Mouse (Mus musculus) lung, embryonic 14.5 days (tissue): ENCODE measurements around the gene Papola. TPM values are rescaled to one million over a fixed set of nuclear protein-coding genes. Genes with fewer than 3 reads are reported as not detected.

Experiments
- ATAC-seq: fragments of 200-750 bp; cut with Nextera tagmentation; 2 replicates; pipeline ENCODE4 v1.8.0; 2017; ENCODE audit warnings: mild to moderate bottlenecking, moderate TSS enrichment, moderate library complexity; ENCODE audit not compliant: insufficient read depth
- DNase-seq: peaks from one replicate; pipeline ENCODE4 v3.0.0-alpha.2; 2015
- H3K27ac ChIP-seq: fragments of 300-500 bp; sonication (generic); 2 replicates; pipeline ENCODE4 v1.5.1; 2014; ENCODE audit warnings: low read depth, mild to moderate bottlenecking, moderate library complexity
- H3K27me3 ChIP-seq: fragments of 300-500 bp; sonication (generic); 2 replicates; pipeline ENCODE4 v1.6.1; 2014; ENCODE audit warnings: low read length, control low read depth; ENCODE audit not compliant: insufficient read depth
- H3K36me3 ChIP-seq: fragments of 300-500 bp; sonication (generic); 2 replicates; pipeline ENCODE4 v1.6.1; 2014; ENCODE audit warnings: control low read depth; ENCODE audit not compliant: insufficient read depth
- H3K4me1 ChIP-seq: fragments of 300-500 bp; sonication (generic); 2 replicates; pipeline ENCODE4 v1.6.1; 2014; ENCODE audit warnings: antibody characterized with exemption, control low read depth; ENCODE audit not compliant: insufficient read depth
- H3K4me2 ChIP-seq: fragments of 300-500 bp; sonication (generic); 2 replicates; pipeline ENCODE4 v1.6.1; 2014; ENCODE audit warnings: mild to moderate bottlenecking
- H3K4me3 ChIP-seq: fragments of 300-500 bp; sonication (generic); 2 replicates; pipeline ENCODE4 v1.5.1; 2014; ENCODE audit warnings: low read depth, low read length
- H3K9ac ChIP-seq: fragments of 300-500 bp; sonication (generic); 2 replicates; pipeline ENCODE4 v1.6.1; 2014
- H3K9me3 ChIP-seq: fragments of 300-500 bp; sonication (generic); 2 replicates; pipeline ENCODE4 v1.6.1; 2016; ENCODE audit warnings: low read depth, low read length, control low read depth
- CTCF ChIP-seq: IDR thresholded peaks from 2 replicates; pipeline ENCODE4 v1.5.1; 2016; ENCODE audit warnings: antibody characterized with exemption, low read depth
- WGBS: fragments of 180-500 bp; shearing (Covaris S2); extraction: QIAGEN DNeasy Blood & Tissue Kit; methylation state at CpG from one replicate; pipeline ENCODE4 v1.1.7; 2014; 5-methylcytosine and 5-hydroxymethylcytosine counted together
- polyA plus RNA-seq: library from polyadenylated mRNA; unstranded; fragments of >200 nt; fragmentation: Nextera tagmentation; extraction: Ambion mirVana; gene quantifications from 2 replicates; pipeline ENCODE4 v1.2.1, GENCODE M21; 2014

Gene Papola
- polyA plus RNA-seq, result 181 and 185 TPM in 2 replicates

GRCm38 (mm10) chr12:105784196-105784999 is at the start of gene Papola:
Gene Papola, plus strand, starts transcription at chr12:105784694.
- Histone ChIP-seq H3K27me3 (no peaks in the 10 kb centered on the region), H3K27ac (peak within 1 kb of the TSS; percentile 97), H3K36me3 (peaks cover 5% of the 10 kb centered on the region; the same call in 1 of the 2 replicates), H3K9me3 (no peaks in the 10 kb centered on the region), H3K9ac (peak within 1 kb of the TSS; percentile 93), H3K4me2 (peak within 1 kb of the TSS; percentile 84), H3K4me1 (no peaks in the 10 kb centered on the region; the same call in 1 of the 2 replicates), H3K4me3 (peak within 1 kb of the TSS; percentile 92)
- WGBS, result under 1% methylated on average over 76 of the region's 85 CpGs
- no peak for TF ChIP-seq CTCF
- ATAC-seq (peak; percentile 95), DNase-seq (peak; percentile 97)

GRCm38 (mm10) chr12:105735226-105735888 is 49.1 kb upstream of the Papola start:
- Histone ChIP-seq H3K4me3 (no peak overlapping the region), H3K27me3 (no peaks in the 10 kb centered on the region), H3K9ac (no peak overlapping the region), H3K4me1 (no peaks in the 10 kb centered on the region), H3K4me2 (no peak overlapping the region), H3K36me3 (no peaks in the 10 kb centered on the region), H3K27ac (no peak overlapping the region), H3K9me3 (no peaks in the 10 kb centered on the region)
- TF ChIP-seq CTCF, result no peak
- DNase-seq (no peak), ATAC-seq (no peak)
- 63% methylated on average over 7 of the region's 7 CpGs for WGBS

- WGBS, result 70% methylated on average over 6 of the region's 6 CpGs
- Histone ChIP-seq H3K4me3 (no peak overlapping the region), H3K9me3 (no peaks in the 10 kb centered on the region), H3K4me2 (no peak overlapping the region), H3K36me3 (no peaks in the 10 kb centered on the region), H3K4me1 (no peaks in the 10 kb centered on the region), H3K27me3 (no peaks in the 10 kb centered on the region), H3K9ac (no peak overlapping the region), H3K27ac (no peak overlapping the region)
- no peak for DNase-seq
- ATAC-seq, result no peak
- no peak for TF ChIP-seq CTCF
Observed at GRCm38 (mm10) chr12:105735889-105736251, 48.6 kb upstream of the Papola start.

- 70% methylated on average over 15 of the region's 15 CpGs for WGBS
- Histone ChIP-seq H3K9ac (no peak overlapping the region), H3K9me3 (no peaks in the 10 kb centered on the region), H3K4me1 (no peaks in the 10 kb centered on the region), H3K27me3 (no peaks in the 10 kb centered on the region), H3K4me2 (no peak overlapping the region), H3K27ac (no peak overlapping the region), H3K4me3 (no peak overlapping the region), H3K36me3 (no peaks in the 10 kb centered on the region)
- TF ChIP-seq CTCF, result no peak
- ATAC-seq (no peak), DNase-seq (no peak)
Observed at GRCm38 (mm10) chr12:105738316-105739096, 46.0 kb upstream of the Papola start.

- no peak for ATAC-seq
- no peak overlapping the region for H3K27ac ChIP-seq
- WGBS, result 67% methylated on average over 8 of the region's 8 CpGs
Observed at GRCm38 (mm10) chr12:105739656-105740055, 44.8 kb upstream of the Papola start.

GRCm38 (mm10) chr12:105748114-105748513 is 36.4 kb upstream of the Papola start:
- Histone ChIP-seq H3K4me2 (no peak overlapping the region), H3K9ac (no peak overlapping the region), H3K36me3 (no peaks in the 10 kb centered on the region), H3K27ac (no peak overlapping the region), H3K4me1 (no peaks in the 10 kb centered on the region), H3K9me3 (no peaks in the 10 kb centered on the region), H3K4me3 (no peak overlapping the region), H3K27me3 (no peaks in the 10 kb centered on the region)
- WGBS, result 64% methylated on average over 5 of the region's 5 CpGs
- TF ChIP-seq CTCF, result no peak
- ATAC-seq (no peak), DNase-seq (no peak)

More at GRCm38 (mm10) chr12:105739656-105740055, 44.8 kb upstream of the Papola start:
- no peak for DNase-seq
- no peak overlapping the region for H3K9ac ChIP-seq
- H3K9me3 ChIP-seq, result no peaks in the 10 kb centered on the region
- H3K4me1 ChIP-seq, result no peaks in the 10 kb centered on the region
- no peaks in the 10 kb centered on the region for H3K27me3 ChIP-seq
- H3K4me2 ChIP-seq, result no peak overlapping the region
- H3K4me3 ChIP-seq, result no peak overlapping the region
- H3K36me3 ChIP-seq, result no peaks in the 10 kb centered on the region
- no peak for TF ChIP-seq CTCF
